Mouse (Mus musculus) hindlimb bud, embryonic 11.5 days (tissue): ENCODE data around the gene Tsc22d1.

Source experiments
- DNase-seq: peaks from one replicate; pipeline ENCODE4 v3.0.0-alpha.2; 2012; ENCODE audit warnings: low read depth, low spot score; ENCODE audit errors: extremely low spot score

Tsc22d1 gene

DNA sequence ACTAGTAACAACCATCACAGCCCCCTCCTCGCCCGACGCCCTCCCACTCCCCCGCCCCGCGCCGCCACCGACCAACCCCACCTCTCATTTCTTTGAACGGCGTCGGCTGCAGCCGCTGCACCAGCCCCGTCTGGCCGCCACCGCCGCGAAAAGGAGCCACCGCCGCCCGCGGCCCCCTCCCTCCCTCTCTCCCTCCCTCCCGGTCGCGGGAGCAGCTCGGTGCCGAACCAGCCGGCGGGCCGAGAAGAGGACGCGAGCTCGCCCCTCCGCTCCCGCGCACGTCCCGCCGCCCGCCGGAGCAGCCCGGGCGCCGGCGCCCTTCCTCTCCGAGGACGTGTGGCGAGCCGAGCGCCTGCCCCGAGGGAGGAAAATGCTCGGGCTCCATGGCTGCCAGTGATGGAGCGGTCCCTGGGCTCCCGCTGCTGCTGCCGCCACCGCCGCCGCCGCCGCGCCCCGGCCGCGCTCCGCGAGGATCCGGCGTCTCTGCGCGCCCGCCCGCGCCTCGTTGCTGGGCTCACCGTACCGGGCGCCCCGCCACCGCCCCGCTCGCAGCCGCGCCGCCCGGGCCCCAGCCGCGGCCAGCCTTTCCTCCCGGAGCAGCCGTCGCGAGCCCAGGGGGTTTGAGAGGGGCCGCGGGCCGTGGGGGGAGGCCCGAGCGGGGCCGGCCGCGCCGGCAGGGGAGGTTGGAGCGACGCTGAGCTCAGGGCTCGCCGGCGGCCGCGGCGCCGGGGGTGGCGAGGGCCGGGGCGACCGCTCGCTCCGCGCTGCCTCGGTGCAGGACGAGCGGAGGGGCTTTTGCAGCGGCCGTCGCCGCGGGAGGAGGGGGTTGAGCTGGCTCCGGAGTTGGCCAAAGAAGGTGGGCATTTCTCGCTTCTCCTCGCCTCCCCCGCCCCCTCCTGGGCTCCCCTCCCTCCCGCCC, at the start of gene Tsc22d1:
TSS of gene Tsc22d1 (plus strand) at position 100 of the 919 bp plus-strand sequence.
- DNase-seq = no peak

GRCm38 (mm10) chr14:76373638-76374037, 41.1 kb upstream of the Tsc22d1 start:
- DNase-seq = no peak

DNA sequence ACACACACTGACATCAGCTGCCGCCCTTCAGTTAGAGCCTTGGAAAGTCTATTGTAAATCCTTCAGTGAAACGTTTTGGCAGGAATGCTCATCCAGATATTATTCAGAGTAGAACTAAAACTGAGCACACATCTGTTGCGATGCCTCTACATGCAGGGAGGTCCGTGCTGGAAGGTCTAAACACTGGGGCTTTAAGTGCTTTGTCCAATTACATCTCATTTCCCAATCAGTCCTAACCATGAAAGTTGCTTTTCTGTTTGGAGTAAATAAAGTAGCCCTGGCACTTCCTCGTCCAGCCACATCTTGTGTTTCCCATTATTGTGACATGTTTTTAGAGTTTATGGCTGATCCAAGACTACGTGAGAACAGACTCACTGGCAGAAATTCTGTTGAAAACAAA, 40.2 kb upstream of the Tsc22d1 start:
- no peak for DNase-seq

DNA sequence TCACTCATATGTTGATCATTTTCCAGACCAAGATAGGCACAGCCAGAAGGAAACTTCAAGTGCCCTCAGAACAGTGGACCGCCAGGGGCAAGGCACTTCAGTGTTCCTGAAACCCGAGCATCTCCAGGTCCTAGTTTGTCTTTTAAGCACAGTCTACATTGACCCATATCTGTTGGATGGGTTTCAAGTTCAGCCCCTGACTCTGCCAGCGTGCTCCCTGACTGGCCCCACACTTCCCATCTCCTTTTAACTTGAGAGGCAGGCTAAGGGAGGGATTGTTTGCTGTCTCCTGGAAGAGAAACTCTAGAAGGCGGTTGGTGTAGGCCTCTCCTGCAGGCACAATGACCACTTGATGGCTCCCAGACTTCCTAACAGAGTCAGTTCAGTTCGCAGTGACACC, 38.2 kb upstream of the Tsc22d1 start:
- DNase-seq = no peak

GRCm38 (mm10) chr14:76379411-76379810, 35.4 kb upstream of the Tsc22d1 start:
- DNase-seq = no peak

GRCm38 (mm10) chr14:76388025-76388424, 26.7 kb upstream of the Tsc22d1 start:
- DNase-seq = no peak

DNA sequence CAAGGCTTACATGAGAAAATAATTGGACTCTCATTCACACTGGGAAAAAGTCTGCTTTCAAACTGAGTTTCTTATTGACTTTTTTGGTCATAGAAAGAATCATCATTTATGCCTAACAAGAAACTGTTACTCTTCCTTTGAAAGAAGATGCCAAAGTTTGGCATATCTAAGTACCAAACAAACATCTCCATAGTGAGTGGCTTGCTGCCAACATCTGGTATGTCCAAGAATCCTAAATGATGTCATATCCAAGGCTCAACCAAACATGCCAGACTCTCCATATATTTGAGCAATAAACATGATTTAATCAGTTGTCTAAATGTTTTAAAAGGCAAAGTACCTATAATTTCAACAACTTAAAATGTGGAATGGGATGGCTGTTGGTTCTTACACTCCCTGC, 16.5 kb upstream of the Tsc22d1 start:
- no peak for DNase-seq

GRCm38 (mm10) chr14:76402574-76402973, 12.2 kb upstream of the Tsc22d1 start:
- DNase-seq = no peak

- no peak for DNase-seq
Measured at GRCm38 (mm10) chr14:76409111-76409510, 5.7 kb upstream of the Tsc22d1 start.

- no peak for DNase-seq
Measured at GRCm38 (mm10) chr14:76413773-76414121, 1.0 kb upstream of the Tsc22d1 start.

GRCm38 (mm10) chr14:76414122-76414861, 469 bp upstream of the Tsc22d1 start:
- DNase-seq = peak; percentile 96

DNA sequence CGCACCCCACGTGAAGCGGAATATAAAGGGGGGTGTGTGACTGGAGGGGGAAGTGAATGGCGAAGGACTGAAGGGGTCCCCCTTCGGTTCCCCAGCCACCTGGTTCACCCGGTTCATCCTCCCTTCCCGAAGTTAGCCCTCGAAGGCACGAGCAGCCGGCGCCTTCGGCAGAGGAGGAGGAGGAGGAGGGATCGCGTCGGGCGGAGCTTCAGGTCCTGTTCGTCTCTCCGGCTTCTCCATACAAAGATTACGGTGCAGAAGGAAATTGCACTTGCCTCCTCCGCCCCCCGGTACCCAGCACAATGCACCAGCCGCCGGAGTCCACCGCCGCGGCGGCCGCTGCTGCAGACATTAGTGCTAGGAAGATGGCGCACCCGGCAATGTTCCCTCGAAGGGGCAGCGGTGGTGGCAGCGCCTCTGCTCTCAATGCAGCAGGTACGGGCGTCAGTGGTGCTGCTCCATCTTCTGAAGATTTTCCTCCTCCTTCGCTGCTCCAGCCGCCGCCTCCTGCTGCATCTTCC, 1.1 kb downstream of the Tsc22d1 start:
- no peak for DNase-seq

DNA sequence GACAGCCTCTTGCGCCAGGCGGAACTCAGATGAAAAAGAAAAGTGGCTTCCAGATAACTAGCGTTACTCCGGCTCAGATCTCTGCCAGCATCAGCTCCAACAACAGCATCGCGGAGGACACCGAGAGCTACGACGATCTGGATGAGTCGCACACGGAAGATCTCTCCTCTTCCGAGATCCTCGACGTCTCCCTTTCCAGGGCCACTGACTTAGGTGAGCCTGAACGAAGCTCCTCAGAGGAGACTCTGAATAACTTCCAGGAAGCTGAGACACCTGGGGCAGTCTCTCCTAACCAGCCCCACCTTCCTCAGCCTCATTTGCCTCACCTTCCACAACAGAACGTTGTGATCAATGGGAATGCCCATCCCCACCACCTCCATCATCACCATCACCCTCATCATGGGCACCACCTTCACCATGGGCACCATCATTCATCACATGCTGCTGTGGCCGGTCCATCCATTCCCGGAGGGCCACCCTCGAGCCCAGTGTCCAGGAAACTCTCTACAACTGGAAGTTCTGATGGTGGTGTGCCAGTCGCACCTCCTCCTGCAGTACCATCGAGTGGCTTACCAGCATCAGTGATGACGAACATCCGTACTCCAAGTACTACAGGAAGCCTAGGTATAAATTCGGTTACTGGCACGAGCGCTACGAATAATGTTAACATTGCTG, 1.7 kb downstream of the Tsc22d1 start:
- no peak for DNase-seq

DNA sequence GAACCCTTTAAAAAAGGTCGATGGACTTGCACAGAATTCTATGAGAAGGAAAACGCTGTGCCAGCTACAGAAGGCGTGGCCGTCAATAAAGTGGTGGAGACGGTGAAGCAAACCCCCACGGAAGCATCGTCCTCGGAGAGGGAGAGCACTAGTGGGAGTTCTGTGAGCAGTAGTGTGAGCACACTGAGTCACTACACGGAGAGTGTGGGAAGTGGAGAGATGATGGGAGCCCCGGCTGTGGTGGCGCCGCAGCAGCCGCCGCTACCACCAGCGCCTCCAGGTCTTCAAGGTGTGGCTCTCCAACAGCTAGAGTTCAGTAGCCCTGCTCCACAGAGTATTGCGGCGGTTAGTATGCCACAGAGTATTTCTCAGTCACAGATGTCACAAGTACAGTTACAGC, 2.6 kb downstream of the Tsc22d1 start:
- DNase-seq = no peak

DNA sequence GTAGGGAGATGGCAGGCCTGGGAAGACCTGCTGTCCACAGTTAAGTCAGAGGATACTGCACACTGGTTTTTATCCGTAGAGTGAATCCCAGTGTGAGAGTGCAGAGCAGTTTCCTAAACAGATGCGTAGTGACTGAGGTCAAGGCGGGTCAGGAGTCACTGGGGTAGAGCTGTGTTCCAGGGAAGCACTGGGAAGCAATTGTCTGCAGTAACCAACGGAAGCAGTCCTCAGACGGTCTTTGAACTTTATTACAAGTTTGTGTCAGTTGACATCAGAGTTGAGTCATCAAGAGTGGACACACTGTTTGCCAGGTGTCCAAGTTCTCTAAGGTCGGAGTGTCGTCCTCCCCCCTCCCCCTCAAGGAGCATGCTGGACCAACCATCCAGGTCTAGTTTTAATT, 6.0 kb downstream of the Tsc22d1 start:
- no peak for DNase-seq

- no peak for DNase-seq
Measured at GRCm38 (mm10) chr14:76421162-76421561, 6.4 kb downstream of the Tsc22d1 start.

DNA sequence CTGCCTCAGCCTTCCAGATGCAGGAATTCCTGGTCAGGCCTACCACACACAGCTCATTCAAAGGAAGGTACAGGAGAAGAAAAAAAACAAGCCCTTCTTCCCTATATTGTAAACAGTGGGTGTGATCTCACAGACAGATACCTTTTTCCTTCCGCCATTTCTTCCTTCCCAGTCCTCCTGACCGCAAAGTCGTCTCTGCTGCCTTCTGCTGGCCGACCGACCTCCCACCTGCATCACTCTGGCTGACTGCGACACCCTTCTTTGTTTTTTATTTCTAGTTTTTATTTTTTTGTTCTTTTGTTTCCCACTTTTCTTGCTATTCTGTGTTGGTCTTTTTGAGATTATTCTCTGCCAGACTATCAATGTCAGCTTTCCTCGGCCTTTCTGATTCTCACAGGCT, 10.7 kb downstream of the Tsc22d1 start:
- no peak for DNase-seq

GRCm38 (mm10) chr14:76425986-76426530, 11.3 kb downstream of the Tsc22d1 start:
- DNase-seq = no peak

- no peak for DNase-seq
Measured at GRCm38 (mm10) chr14:76428855-76429254, 14.1 kb downstream of the Tsc22d1 start.

DNA sequence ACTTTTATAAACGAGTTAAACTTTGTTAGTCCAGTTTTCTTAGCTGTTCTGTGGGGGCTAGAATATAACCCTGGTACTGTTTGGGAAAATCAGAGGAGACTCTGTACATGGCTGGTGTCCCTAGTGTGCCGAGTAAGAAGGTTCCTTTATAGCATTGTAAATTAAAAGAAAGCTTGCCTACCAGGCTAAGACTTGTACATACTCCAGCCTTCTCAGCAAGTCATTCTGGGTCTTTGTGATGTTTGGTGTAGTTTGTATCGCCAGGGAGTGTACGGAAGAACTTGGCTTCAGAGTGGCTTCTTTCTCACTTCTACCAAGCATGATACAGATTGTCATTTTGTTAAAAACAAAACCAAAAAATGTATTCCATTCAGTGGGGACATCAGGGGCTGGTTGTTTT, 17.2 kb downstream of the Tsc22d1 start:
- DNase-seq = no peak

DNA sequence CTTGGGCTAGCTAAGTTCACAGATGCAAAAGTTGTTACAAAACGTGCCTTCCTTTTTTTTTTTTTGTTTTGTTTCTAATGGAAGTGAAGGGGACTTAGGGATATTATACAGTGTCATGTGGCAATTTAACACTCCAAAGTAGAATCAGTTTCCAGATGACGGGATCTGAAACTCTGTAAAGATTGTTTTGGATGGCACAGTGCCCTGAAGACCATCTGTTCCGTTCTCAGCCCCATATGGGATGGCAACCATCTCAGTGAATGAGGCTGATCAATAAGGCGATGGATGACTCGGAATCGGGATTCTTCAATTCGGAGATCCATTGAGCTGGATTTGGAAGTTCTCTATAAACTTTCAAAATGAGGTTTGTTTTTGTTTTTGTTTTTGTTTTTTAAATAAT, 17.6 kb downstream of the Tsc22d1 start:
- no peak for DNase-seq
